Mouse (Mus musculus) ES-Bruce4 (cell line): ENCODE data around the gene Psmb5.

Experiments
- CTCF ChIP-seq: IDR thresholded peaks from one replicate; pipeline ENCODE4 v1.8.1; 2011; ENCODE audit warnings: low read depth, low read length
- EP300 ChIP-seq: IDR thresholded peaks from 2 replicates; pipeline ENCODE4 v1.6.1; 2011; ENCODE audit warnings: low read depth, low read length; ENCODE audit not compliant: insufficient read depth
- POLR2A ChIP-seq: IDR thresholded peaks from one replicate; pipeline ENCODE4 v1.8.1; 2011; ENCODE audit warnings: low read length; ENCODE audit not compliant: insufficient read depth

- TF ChIP-seq CTCF (peak; percentile 73), POLR2A (no peak), EP300 (0 out of 2 replicates have a peak, but pooled peaks have one; percentile 12)
These were observed 49.0 kb downstream of the Psmb5 start for GRCm38 (mm10) chr14:54568694-54569414.
